Mouse (Mus musculus): ENCODE measurements around the gene Slc15a1. TPM values are rescaled to one million over a fixed set of nuclear protein-coding genes. Genes with fewer than 3 reads are reported as not detected.

Gene Slc15a1
- polyA plus RNA-seq, 1 experiment from 2014 or later, result 0.74 TPM

- no peak overlapping the region for H3K27ac ChIP-seq
- ATAC-seq (replicated peaks; ENCODE audit: low FRiP score, low read depth) (no peak), DNase-seq (ENCODE audit: low spot score) (no peak)
- no peaks in the 10 kb centered on the region for H3K27me3 ChIP-seq (ENCODE audit: insufficient read depth, low read length)
- H3K9ac ChIP-seq (ENCODE audit: low read depth, low read length), result no peak overlapping the region
- H3K4me1 ChIP-seq (replicated peaks; ENCODE audit: insufficient read depth, low read length), result no peaks in the 10 kb centered on the region
- no peaks in the 10 kb centered on the region for H3K9me3 ChIP-seq (replicated peaks; ENCODE audit: low read length)
- H3K4me2 ChIP-seq (ENCODE audit: low read length), result no peak overlapping the region
- 70% methylated on average over 11 of the region's 11 CpGs for WGBS
- H3K4me3 ChIP-seq (replicated peaks; ENCODE audit: low read depth, low read length), result no peak overlapping the region
- no peaks in the 10 kb centered on the region for H3K36me3 ChIP-seq (ENCODE audit: insufficient read depth, low read length)
- TF ChIP-seq CTCF (IDR thresholded peaks at IDR 0.05; ENCODE audit: low read depth), result no peak
Observed at GRCm38 (mm10) chr14:121471545-121472121, 33.4 kb downstream of the Slc15a1 start.

- Histone ChIP-seq H3K27me3 (ENCODE audit: insufficient read depth, low read length) (no peaks in the 10 kb centered on the region), H3K36me3 (ENCODE audit: insufficient read depth, low read length) (no peaks in the 10 kb centered on the region), H3K9me3 (replicated peaks; ENCODE audit: low read length) (no peaks in the 10 kb centered on the region), H3K27ac (no peak overlapping the region), H3K4me3 (replicated peaks; ENCODE audit: low read depth, low read length) (no peak overlapping the region), H3K4me2 (ENCODE audit: low read length) (no peak overlapping the region), H3K9ac (ENCODE audit: low read depth, low read length) (no peak overlapping the region), H3K4me1 (replicated peaks; ENCODE audit: insufficient read depth, low read length) (no peaks in the 10 kb centered on the region)
- no peak for DNase-seq (ENCODE audit: low spot score)
- ATAC-seq (replicated peaks; ENCODE audit: low FRiP score, low read depth), result no peak
- TF ChIP-seq CTCF (IDR thresholded peaks at IDR 0.05; ENCODE audit: low read depth), result no peak
Observed at GRCm38 (mm10) chr14:121469601-121470000, 35.5 kb downstream of the Slc15a1 start.

GRCm38 (mm10) chr14:121467646-121468045, 37.4 kb downstream of the Slc15a1 start:
- no peak overlapping the region for H3K4me3 ChIP-seq (replicated peaks; ENCODE audit: low read depth, low read length)
- H3K9ac ChIP-seq (ENCODE audit: low read depth, low read length), result no peak overlapping the region
- H3K27ac ChIP-seq, result no peak overlapping the region
- no peaks in the 10 kb centered on the region for H3K9me3 ChIP-seq (replicated peaks; ENCODE audit: low read length)
- ATAC-seq (replicated peaks; ENCODE audit: low FRiP score, low read depth), result no peak
- TF ChIP-seq CTCF (IDR thresholded peaks at IDR 0.05; ENCODE audit: low read depth), result no peak
- no peak for DNase-seq (ENCODE audit: low spot score)
- H3K27me3 ChIP-seq (ENCODE audit: insufficient read depth, low read length), result no peaks in the 10 kb centered on the region
- 95% methylated on average over 6 of the region's 6 CpGs for WGBS
- no peak overlapping the region for H3K4me2 ChIP-seq (ENCODE audit: low read length)
- H3K4me1 ChIP-seq (replicated peaks; ENCODE audit: insufficient read depth, low read length), result no peaks in the 10 kb centered on the region
- no peaks in the 10 kb centered on the region for H3K36me3 ChIP-seq (ENCODE audit: insufficient read depth, low read length)

GRCm38 (mm10) chr14:121466501-121466900, 38.6 kb downstream of the Slc15a1 start:
- H3K4me2 ChIP-seq (ENCODE audit: low read length), result no peak overlapping the region
- ATAC-seq (replicated peaks; ENCODE audit: low FRiP score, low read depth) (no peak), DNase-seq (ENCODE audit: low spot score) (no peak)
- H3K4me1 ChIP-seq (replicated peaks; ENCODE audit: insufficient read depth, low read length), result no peaks in the 10 kb centered on the region
- H3K9ac ChIP-seq (ENCODE audit: low read depth, low read length), result no peak overlapping the region
- H3K27me3 ChIP-seq (ENCODE audit: insufficient read depth, low read length), result no peaks in the 10 kb centered on the region
- no peak for TF ChIP-seq CTCF (IDR thresholded peaks at IDR 0.05; ENCODE audit: low read depth)
- H3K9me3 ChIP-seq (replicated peaks; ENCODE audit: low read length), result no peaks in the 10 kb centered on the region
- H3K36me3 ChIP-seq (ENCODE audit: insufficient read depth, low read length), result no peaks in the 10 kb centered on the region
- H3K27ac ChIP-seq, result no peak overlapping the region
- no peak overlapping the region for H3K4me3 ChIP-seq (replicated peaks; ENCODE audit: low read depth, low read length)
- 75% methylated on average over 4 of the region's 4 CpGs for WGBS

- H3K4me2 ChIP-seq (ENCODE audit: low read length), result no peak overlapping the region
- H3K4me3 ChIP-seq (replicated peaks; ENCODE audit: low read depth, low read length), result no peak overlapping the region
- H3K27ac ChIP-seq, result no peak overlapping the region
- DNase-seq (ENCODE audit: low spot score), result no peak
- no peaks in the 10 kb centered on the region for H3K27me3 ChIP-seq (ENCODE audit: insufficient read depth, low read length)
- no peaks in the 10 kb centered on the region for H3K4me1 ChIP-seq (replicated peaks; ENCODE audit: insufficient read depth, low read length)
- no peaks in the 10 kb centered on the region for H3K36me3 ChIP-seq (ENCODE audit: insufficient read depth, low read length)
- ATAC-seq (replicated peaks; ENCODE audit: low FRiP score, low read depth), result no peak
- no peak for TF ChIP-seq CTCF (IDR thresholded peaks at IDR 0.05; ENCODE audit: low read depth)
- no peak overlapping the region for H3K9ac ChIP-seq (ENCODE audit: low read depth, low read length)
- WGBS, result 95% methylated on average over 2 of the region's 2 CpGs
- H3K9me3 ChIP-seq (replicated peaks; ENCODE audit: low read length), result no peaks in the 10 kb centered on the region
Observed at GRCm38 (mm10) chr14:121464318-121464717, 40.7 kb downstream of the Slc15a1 start.

- no peak overlapping the region for H3K4me2 ChIP-seq (ENCODE audit: low read length)
- no peaks in the 10 kb centered on the region for H3K27me3 ChIP-seq (ENCODE audit: insufficient read depth, low read length)
- DNase-seq (ENCODE audit: low spot score) (no peak), ATAC-seq (replicated peaks; ENCODE audit: low FRiP score, low read depth) (no peak)
- WGBS, result 55% methylated on average over 5 of the region's 5 CpGs
- H3K9ac ChIP-seq (ENCODE audit: low read depth, low read length), result no peak overlapping the region
- no peak for TF ChIP-seq CTCF (IDR thresholded peaks at IDR 0.05; ENCODE audit: low read depth)
- no peaks in the 10 kb centered on the region for H3K9me3 ChIP-seq (replicated peaks; ENCODE audit: low read length)
- H3K4me1 ChIP-seq (replicated peaks; ENCODE audit: insufficient read depth, low read length), result no peaks in the 10 kb centered on the region
- H3K4me3 ChIP-seq (replicated peaks; ENCODE audit: low read depth, low read length), result no peak overlapping the region
- no peaks in the 10 kb centered on the region for H3K36me3 ChIP-seq (ENCODE audit: insufficient read depth, low read length)
- H3K27ac ChIP-seq, result no peak overlapping the region
Observed at GRCm38 (mm10) chr14:121462756-121463155, 42.3 kb downstream of the Slc15a1 start.

- no peaks in the 10 kb centered on the region for H3K4me1 ChIP-seq (replicated peaks; ENCODE audit: insufficient read depth, low read length)
- no peak for DNase-seq (ENCODE audit: low spot score)
- no peaks in the 10 kb centered on the region for H3K9me3 ChIP-seq (replicated peaks; ENCODE audit: low read length)
- no peak for TF ChIP-seq CTCF (IDR thresholded peaks at IDR 0.05; ENCODE audit: low read depth)
- no peaks in the 10 kb centered on the region for H3K36me3 ChIP-seq (ENCODE audit: insufficient read depth, low read length)
- no peaks in the 10 kb centered on the region for H3K27me3 ChIP-seq (ENCODE audit: insufficient read depth, low read length)
- no peak overlapping the region for H3K4me2 ChIP-seq (ENCODE audit: low read length)
- H3K4me3 ChIP-seq (replicated peaks; ENCODE audit: low read depth, low read length), result no peak overlapping the region
- no peak for ATAC-seq (replicated peaks; ENCODE audit: low FRiP score, low read depth)
- no peak overlapping the region for H3K27ac ChIP-seq
- H3K9ac ChIP-seq (ENCODE audit: low read depth, low read length), result no peak overlapping the region
- 86% methylated on average over 3 of the region's 3 CpGs for WGBS
Observed at GRCm38 (mm10) chr14:121460966-121461365, 44.1 kb downstream of the Slc15a1 start.

Data from kidney, postnatal 0 days (tissue).